8 mouse cellular contexts compared by ENCODE assay signal in the genomic region with DNA sequence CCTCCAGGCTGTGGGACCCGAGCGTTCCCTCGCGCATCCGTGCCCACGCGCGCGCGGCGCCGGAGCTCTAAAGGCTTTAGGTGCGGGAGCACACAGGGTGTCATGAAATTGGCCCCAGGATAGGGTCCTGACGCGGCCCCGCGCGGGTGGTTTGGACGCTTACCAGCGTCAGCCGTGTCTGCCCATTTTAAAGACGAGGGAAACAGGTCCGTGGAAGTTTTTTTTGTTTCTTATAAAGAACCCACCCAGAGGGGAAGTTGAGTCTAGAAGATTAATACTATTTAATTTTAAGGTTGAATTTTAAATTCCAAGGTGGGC. TPM values are rescaled to one million over a fixed set of nuclear protein-coding genes. Genes with fewer than 3 reads are reported as not detected.
DNase-seq lines count a peak whose midpoint lies in the region; ATAC-seq and TF ChIP-seq lines count a peak whose summit lies in the region.

No protein-coding gene starts in this region.

- peak overlapping the region; percentile 98 for H3K4me3 ChIP-seq in heart, embryonic 12.5 days
- H3K4me3 ChIP-seq in E14TG2a.4 (replicated peaks; ENCODE audit: low read length) = peak overlapping the region; percentile 93
- H3K4me3 ChIP-seq in forebrain, embryonic 15.5 days = peak overlapping the region; percentile 81
- H3K4me3 ChIP-seq in liver, embryonic 16.5 days (ENCODE audit: low read depth, low read length) = peak overlapping the region; percentile 92

- H3K9ac ChIP-seq in heart, embryonic 12.5 days = peak overlapping the region; percentile 98
- peak overlapping the region; percentile 87 for H3K9ac ChIP-seq in forebrain, embryonic 15.5 days (replicated peaks)
- peak overlapping the region; percentile 92 for H3K9ac ChIP-seq in liver, embryonic 16.5 days (ENCODE audit: low read depth, low read length)

- peaks cover 29% of the 10 kb centered on the region for H3K36me3 ChIP-seq in heart, embryonic 12.5 days
- peaks cover 21% of the 10 kb centered on the region for H3K36me3 ChIP-seq in E14TG2a.4 (ENCODE audit: insufficient read depth, low read length)
- peaks cover 21% of the 10 kb centered on the region for H3K36me3 ChIP-seq in forebrain, embryonic 15.5 days
- H3K36me3 ChIP-seq in liver, embryonic 16.5 days (ENCODE audit: control insufficient read depth, insufficient read depth) = peaks cover 6% of the 10 kb centered on the region; the same call in 1 of the 2 replicates

- WGBS in heart, embryonic 12.5 days = under 1% methylated on average over 23 of the region's 23 CpGs
- WGBS in forebrain, embryonic 15.5 days = 0% methylated on average over 23 of the region's 23 CpGs
- whole genome bisulfite sequencing in liver, embryonic 16.5 days (ENCODE audit: insufficient replicate concordance) = 0% methylated on average over 23 of the region's 23 CpGs

- TF ChIP-seq CTCF in E14TG2a.4 (conservative IDR thresholded peaks at IDR 0.05; ENCODE audit: low read length) = no peak

- no peak overlapping the region for H3K27ac ChIP-seq in heart, embryonic 12.5 days (ENCODE audit: poor library complexity, severe bottlenecking)
- H3K27ac ChIP-seq in forebrain, embryonic 15.5 days (replicated peaks) = peak overlapping the region; percentile 66
- peak overlapping the region; percentile 61; the same call in 1 of the 2 replicates for H3K27ac ChIP-seq in liver, embryonic 16.5 days (ENCODE audit: low read length)

- no peaks in the 10 kb centered on the region for H3K27me3 ChIP-seq in heart, embryonic 12.5 days (replicated peaks)
- peaks cover 5% of the 10 kb centered on the region; the same call in 1 of the 2 replicates for H3K27me3 ChIP-seq in E14TG2a.4 (ENCODE audit: insufficient read depth, low read length)
- H3K27me3 ChIP-seq in forebrain, embryonic 15.5 days = no peaks in the 10 kb centered on the region
- H3K27me3 ChIP-seq in liver, embryonic 16.5 days (ENCODE audit: control insufficient read depth, insufficient read depth, low read depth, low read length) = no peaks in the 10 kb centered on the region

- DNase-seq in heart, adult 18-20 months = no peak
- no peak for DNase-seq in embryo, embryonic 9.5 days (ENCODE audit: extremely low spot score)
- DNase-seq in cerebellum, adult 18-20 months = no peak

- H3K4me2 ChIP-seq in heart, embryonic 12.5 days = peak overlapping the region; percentile 90
- H3K4me2 ChIP-seq in forebrain, embryonic 15.5 days (replicated peaks) = peak overlapping the region; percentile 60
- H3K4me2 ChIP-seq in liver, embryonic 16.5 days (ENCODE audit: low read depth, low read length) = peak overlapping the region; percentile 99

- ATAC-seq in heart, embryonic 12.5 days (ENCODE audit: insufficient number of reproducible peaks, low FRiP score) = no peak
- ATAC-seq in forebrain, embryonic 15.5 days (replicated peaks) = no peak
- ATAC-seq in liver, embryonic 16.5 days (ENCODE audit: low read depth) = no peak
- ATAC-seq in activated CD4-positive, CD25-positive, alpha-beta regulatory T cell, adult 4 months = no peak

- H3K4me1 ChIP-seq in heart, embryonic 12.5 days (replicated peaks) = peaks cover 29% of the 10 kb centered on the region
- H3K4me1 ChIP-seq in E14TG2a.4 (replicated peaks; ENCODE audit: low read depth, low read length) = peaks cover 63% of the 10 kb centered on the region
- peaks cover 36% of the 10 kb centered on the region for H3K4me1 ChIP-seq in forebrain, embryonic 15.5 days
- H3K4me1 ChIP-seq in liver, embryonic 16.5 days (ENCODE audit: control insufficient read depth, low read depth, low read length) = peaks cover 23% of the 10 kb centered on the region

- H3K9me3 ChIP-seq in heart, embryonic 12.5 days (replicated peaks) = no peaks in the 10 kb centered on the region
- no peaks in the 10 kb centered on the region for H3K9me3 ChIP-seq in E14TG2a.4 (ENCODE audit: low read length)
- H3K9me3 ChIP-seq in forebrain, embryonic 15.5 days = no peaks in the 10 kb centered on the region
- no peaks in the 10 kb centered on the region for H3K9me3 ChIP-seq in liver, embryonic 16.5 days (replicated peaks; ENCODE audit: control insufficient read depth, low read length)

RNA-seq across cellular contexts. Expression of gene Sun2, which starts 0.3 kb away (rescaled TPM):
- polyA plus RNA-seq in heart, embryonic 12.5 days (2016; fragmentation: Nextera tagmentation; extraction: Ambion mirVana) = 4.5 and 4.9 TPM in 2 replicates
- total RNA-seq in heart, adult 18-20 months (2021) = 10 to 100 TPM; 79.1 to 89.1 TPM
- polyA plus RNA-seq in forebrain, embryonic 15.5 days (2015; fragmentation: Nextera tagmentation; extraction: Ambion mirVana) = 10.5 and 11.6 TPM in 2 replicates
- 3.0 and 3.1 TPM in 2 replicates for polyA plus RNA-seq in liver, embryonic 16.5 days (2015; fragmentation: Nextera tagmentation; extraction: Ambion mirVana)
- 10 to 100 TPM; 12.7 to 14.3 TPM for polyA plus RNA-seq in activated CD4-positive, CD25-positive, alpha-beta regulatory T cell, adult 4 months (2017; shearing (Covaris generic))

RNA-seq across cellular contexts. Expression of gene Dnal4, which starts 35.0 kb away (rescaled TPM):
- polyA plus RNA-seq in heart, embryonic 12.5 days (2016; fragmentation: Nextera tagmentation; extraction: Ambion mirVana) = 37.1 TPM in 2 replicates
- 10 to 100 TPM; 16.9 to 22.0 TPM for total RNA-seq in heart, adult 18-20 months (2021)
- polyA plus RNA-seq in forebrain, embryonic 15.5 days (2015; fragmentation: Nextera tagmentation; extraction: Ambion mirVana) = 94.8 and 99.9 TPM in 2 replicates
- polyA plus RNA-seq in liver, embryonic 16.5 days (2015; fragmentation: Nextera tagmentation; extraction: Ambion mirVana) = 7.2 and 8.3 TPM in 2 replicates
- 1 to 10 TPM; 5.3 to 6.9 TPM for polyA plus RNA-seq in activated CD4-positive, CD25-positive, alpha-beta regulatory T cell, adult 4 months (2017; shearing (Covaris generic))

RNA-seq across cellular contexts. Expression of gene Gtpbp1, which starts 52.0 kb away (rescaled TPM):
- polyA plus RNA-seq in heart, embryonic 12.5 days (2016; fragmentation: Nextera tagmentation; extraction: Ambion mirVana) = 32.8 and 33.6 TPM in 2 replicates
- total RNA-seq in heart, adult 18-20 months (2021) = 10 to 100 TPM; 26.0 to 28.8 TPM
- polyA plus RNA-seq in forebrain, embryonic 15.5 days (2015; fragmentation: Nextera tagmentation; extraction: Ambion mirVana) = 53.9 and 58.0 TPM in 2 replicates
- 26.2 and 28.5 TPM in 2 replicates for polyA plus RNA-seq in liver, embryonic 16.5 days (2015; fragmentation: Nextera tagmentation; extraction: Ambion mirVana)
- polyA plus RNA-seq in activated CD4-positive, CD25-positive, alpha-beta regulatory T cell, adult 4 months (2017; shearing (Covaris generic)) = 10 to 100 TPM; 21.2 to 24.9 TPM

RNA-seq across cellular contexts. Expression of gene Josd1, which starts 54.9 kb away (rescaled TPM):
- polyA plus RNA-seq in heart, embryonic 12.5 days (2016; fragmentation: Nextera tagmentation; extraction: Ambion mirVana) = 29.0 and 29.1 TPM in 2 replicates
- total RNA-seq in heart, adult 18-20 months (2021) = 10 to 100 TPM; 23.4 to 26.2 TPM
- 23.3 and 26.8 TPM in 2 replicates for polyA plus RNA-seq in forebrain, embryonic 15.5 days (2015; fragmentation: Nextera tagmentation; extraction: Ambion mirVana)
- polyA plus RNA-seq in liver, embryonic 16.5 days (2015; fragmentation: Nextera tagmentation; extraction: Ambion mirVana) = 19.2 and 21.6 TPM in 2 replicates
- 1 to 10 TPM; 2.9 to 3.6 TPM for polyA plus RNA-seq in activated CD4-positive, CD25-positive, alpha-beta regulatory T cell, adult 4 months (2017; shearing (Covaris generic))
